8 mouse cellular contexts compared by ENCODE assay signal in the genomic region with DNA sequence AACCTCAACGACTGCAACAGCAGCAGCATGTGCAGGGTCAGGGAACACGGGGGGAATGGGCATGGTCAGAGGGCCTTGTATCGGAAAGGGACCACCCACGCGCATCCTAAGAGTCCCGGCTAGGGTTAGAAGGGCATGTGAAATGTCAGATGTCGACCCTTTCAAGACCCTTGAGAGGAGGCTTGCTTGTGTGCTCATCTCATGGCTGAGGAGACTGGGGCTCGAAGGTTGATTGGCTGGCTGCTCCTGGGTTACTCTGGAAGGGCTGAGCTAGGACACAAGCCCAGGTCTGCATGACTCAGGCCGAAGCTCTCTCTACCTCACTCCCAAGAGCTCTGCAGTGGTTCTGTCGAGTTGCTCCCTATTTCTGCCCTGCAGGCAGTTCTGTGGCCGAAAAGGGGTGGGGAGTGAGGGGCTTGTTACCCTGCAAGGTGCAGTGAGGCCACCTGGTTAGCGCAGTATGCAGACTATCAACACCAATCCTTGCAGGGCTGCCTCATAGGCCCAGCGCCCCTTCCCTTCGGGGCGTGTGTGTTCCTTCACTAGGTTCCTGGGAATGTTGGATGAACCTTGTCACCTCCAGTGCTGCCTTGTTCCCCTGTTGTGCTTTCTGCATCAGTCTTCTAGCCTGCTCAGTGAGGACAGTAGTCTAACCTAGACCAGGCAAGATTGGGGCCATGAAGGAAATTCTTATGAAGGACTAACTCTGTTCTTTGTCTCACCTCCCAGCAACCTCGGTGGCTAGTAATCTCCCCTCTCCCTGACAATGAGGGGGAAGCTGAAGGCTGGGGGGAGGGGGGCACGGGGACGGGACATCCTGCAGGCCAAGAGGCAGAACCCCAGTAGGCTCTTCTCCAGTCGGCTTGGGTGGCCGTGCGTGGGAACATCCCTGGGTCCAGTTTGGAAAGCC. TPM values are rescaled to one million over a fixed set of nuclear protein-coding genes. Genes with fewer than 3 reads are reported as not detected.
DNase-seq lines count a peak whose midpoint lies in the region; ATAC-seq lines count a peak whose summit lies in the region.

No protein-coding gene starts in this region.

- no peaks in the 10 kb centered on the region for H3K27me3 ChIP-seq in kidney, embryonic 14.5 days (ENCODE audit: control insufficient read depth, insufficient read depth, low read length)
- H3K27me3 ChIP-seq in hindbrain, embryonic 16.5 days (replicated peaks; ENCODE audit: control insufficient read depth, insufficient read depth, low read length), result no peaks in the 10 kb centered on the region

- H3K4me3 ChIP-seq in kidney, embryonic 14.5 days (ENCODE audit: low read length), result peak overlapping the region; percentile 42
- peak overlapping the region; percentile 27 for H3K4me3 ChIP-seq in brown adipose tissue, adult 24 weeks (ENCODE audit: insufficient read depth, low read depth, low read length)
- H3K4me3 ChIP-seq in hindbrain, embryonic 16.5 days (ENCODE audit: low read length), result peak overlapping the region; percentile 47

- peak overlapping the region; percentile 85 for H3K4me2 ChIP-seq in kidney, embryonic 14.5 days (replicated peaks; ENCODE audit: low read depth, low read length)
- H3K4me2 ChIP-seq in hindbrain, embryonic 16.5 days (ENCODE audit: low read length), result peak overlapping the region; percentile 86

- no peak for DNase-seq in kidney, postnatal 36 days
- peak; percentile 37 for DNase-seq in neural tube, embryonic 10.5 days (ENCODE audit: extremely low spot score, low spot score)
- no peak for DNase-seq in adrenal gland, adult 18-20 months (ENCODE audit: low spot score in 2 of 2)

- peaks cover 17% of the 10 kb centered on the region for H3K4me1 ChIP-seq in kidney, embryonic 14.5 days (ENCODE audit: control insufficient read depth, insufficient read depth, low read length)
- peaks cover 2% of the 10 kb centered on the region; the same call in 1 of the 2 replicates for H3K4me1 ChIP-seq in brown adipose tissue, adult 24 weeks (ENCODE audit: control insufficient read depth, insufficient read depth, insufficient read length, low read length)
- peaks cover 23% of the 10 kb centered on the region for H3K4me1 ChIP-seq in hindbrain, embryonic 16.5 days (ENCODE audit: control insufficient read depth, insufficient read depth, low read depth, low read length)

- H3K27ac ChIP-seq in kidney, embryonic 14.5 days (ENCODE audit: low read depth, low read length), result no peak overlapping the region; the same call in 1 of the 2 replicates
- H3K27ac ChIP-seq in brown adipose tissue, adult 24 weeks (replicated peaks; ENCODE audit: low read depth, low read length), result no peak overlapping the region
- peak overlapping the region; percentile 73 for H3K27ac ChIP-seq in hindbrain, embryonic 16.5 days (ENCODE audit: low read depth, low read length)

- H3K9ac ChIP-seq in kidney, embryonic 14.5 days (ENCODE audit: low read depth, low read length), result peak overlapping the region; percentile 59
- H3K9ac ChIP-seq in hindbrain, embryonic 16.5 days (ENCODE audit: low read depth, low read length), result peak overlapping the region; percentile 73

- no peaks in the 10 kb centered on the region for H3K9me3 ChIP-seq in kidney, embryonic 14.5 days (ENCODE audit: control insufficient read depth, low read length)
- H3K9me3 ChIP-seq in hindbrain, embryonic 16.5 days (ENCODE audit: control insufficient read depth, low read length), result no peaks in the 10 kb centered on the region

- 23% methylated on average over 21 of the region's 21 CpGs for WGBS in kidney, embryonic 14.5 days
- WGBS in hindbrain, embryonic 16.5 days, result 18% methylated on average over 21 of the region's 21 CpGs

- peaks cover 7% of the 10 kb centered on the region for H3K36me3 ChIP-seq in kidney, embryonic 14.5 days (ENCODE audit: control insufficient read depth, insufficient read depth, low read length)
- 0 out of 2 replicates have a peak, but pooled peaks cover 9% of the 10 kb centered on the region for H3K36me3 ChIP-seq in hindbrain, embryonic 16.5 days (ENCODE audit: control insufficient read depth, insufficient read depth, low read length)

- no peak; the same call in none of the 2 replicates for ATAC-seq in kidney, embryonic 14.5 days (ENCODE audit: low FRiP score, low TSS enrichment)
- peak; percentile 18 for ATAC-seq in hindbrain, embryonic 16.5 days
- no peak for ATAC-seq in granulocyte monocyte progenitor cell, adult 5-6 weeks (replicated peaks; ENCODE audit: poor library complexity, severe bottlenecking)
- no peak for ATAC-seq in megakaryocyte-erythroid progenitor cell, adult 5-6 weeks (replicated peaks; ENCODE audit: low FRiP score, low TSS enrichment, poor library complexity, severe bottlenecking)

RNA-seq across cellular contexts. Expression of a gene that starts 18.8 kb away (rescaled TPM):
- 12.0 and 12.4 TPM in 2 replicates for polyA plus RNA-seq in kidney, embryonic 14.5 days (2014; fragmentation: Nextera tagmentation; extraction: Ambion mirVana)
- 0.92 and 0.99 TPM in 2 replicates for polyA plus RNA-seq in brown adipose tissue, adult 24 weeks (2012; ENCODE audit: insufficient read depth, insufficient read length, missing spikeins)
- polyA plus RNA-seq in hindbrain, embryonic 16.5 days (2015; fragmentation: Nextera tagmentation; extraction: Ambion mirVana), result 7.1 and 7.4 TPM in 2 replicates
- not detected in 2 replicates for total RNA-seq in granulocyte monocyte progenitor cell, adult 5-6 weeks (2014; fragmentation: Nextera tagmentation)
- total RNA-seq in granulocyte monocyte progenitor cell, adult 5-6 weeks (2017), result not detected in 2 replicates
- total RNA-seq in megakaryocyte-erythroid progenitor cell, adult 5-6 weeks (2014; fragmentation: Nextera tagmentation), result not detected in 2 replicates
- total RNA-seq in megakaryocyte-erythroid progenitor cell, adult 5-6 weeks (2017), result not detected in 2 replicates
- total RNA-seq in adrenal gland, adult 18-20 months (2021), result 10 to 100 TPM; 68.0 to 79.5 TPM

RNA-seq across cellular contexts. Expression of a gene that starts 20.4 kb away (rescaled TPM):
- not detected in 2 replicates for polyA plus RNA-seq in kidney, embryonic 14.5 days (2014; fragmentation: Nextera tagmentation; extraction: Ambion mirVana)
- not detected in 2 replicates for polyA plus RNA-seq in brown adipose tissue, adult 24 weeks (2012; ENCODE audit: insufficient read depth, insufficient read length, missing spikeins)
- polyA plus RNA-seq in hindbrain, embryonic 16.5 days (2015; fragmentation: Nextera tagmentation; extraction: Ambion mirVana), result not detected in 2 replicates
- not detected in 2 replicates for total RNA-seq in granulocyte monocyte progenitor cell, adult 5-6 weeks (2014; fragmentation: Nextera tagmentation)
- total RNA-seq in granulocyte monocyte progenitor cell, adult 5-6 weeks (2017), result not detected in 2 replicates
- not detected in 2 replicates for total RNA-seq in megakaryocyte-erythroid progenitor cell, adult 5-6 weeks (2014; fragmentation: Nextera tagmentation)
- total RNA-seq in megakaryocyte-erythroid progenitor cell, adult 5-6 weeks (2017), result not detected in 2 replicates
- total RNA-seq in adrenal gland, adult 18-20 months (2021), result not detected

RNA-seq across cellular contexts. Expression of a gene that starts 34.8 kb away (rescaled TPM):
- polyA plus RNA-seq in kidney, embryonic 14.5 days (2014; fragmentation: Nextera tagmentation; extraction: Ambion mirVana), result 48.3 and 64.5 TPM in 2 replicates
- 84.9 and 87.3 TPM in 2 replicates for polyA plus RNA-seq in brown adipose tissue, adult 24 weeks (2012; ENCODE audit: insufficient read depth, insufficient read length, missing spikeins)
- 43.6 and 44.7 TPM in 2 replicates for polyA plus RNA-seq in hindbrain, embryonic 16.5 days (2015; fragmentation: Nextera tagmentation; extraction: Ambion mirVana)
- 52.5 and 87.5 TPM in 2 replicates for total RNA-seq in granulocyte monocyte progenitor cell, adult 5-6 weeks (2014; fragmentation: Nextera tagmentation)
- 34.0 and 38.0 TPM in 2 replicates for total RNA-seq in granulocyte monocyte progenitor cell, adult 5-6 weeks (2017)
- 86.0 and 122 TPM in 2 replicates for total RNA-seq in megakaryocyte-erythroid progenitor cell, adult 5-6 weeks (2014; fragmentation: Nextera tagmentation)
- 31.9 and 36.9 TPM in 2 replicates for total RNA-seq in megakaryocyte-erythroid progenitor cell, adult 5-6 weeks (2017)
- 10 to 100 TPM; 43.4 to 58.2 TPM for total RNA-seq in adrenal gland, adult 18-20 months (2021)

Comparison
In these comparisons a context has a peak if more than half of its experiments do, and no peak if none do; other contexts are left out.
1. RNA of a gene that starts 18.8 kb away (total RNA-seq): 68.0 to 79.5 TPM in adrenal gland, adult 18-20 months; not detected in granulocyte monocyte progenitor cell, adult 5-6 weeks and not detected in megakaryocyte-erythroid progenitor cell, adult 5-6 weeks; every median in the first group is over 10 times any median in the second.
2. Peak in every context shown above with its lines, with median percentiles within 50 percentile points of each other: H3K4me3 ChIP-seq.